Mouse (Mus musculus) gastrocnemius, postnatal 14 days (tissue): ENCODE data around the gene Slc25a44. TPM values are rescaled to one million over a fixed set of nuclear protein-coding genes. Genes with fewer than 3 reads are reported as not detected.
"Not testable (repeated sequence)": the region's sequence is repeated elsewhere in the genome, so short reads cannot be mapped to it uniquely, and the experiment has no call there.

Experiments used
- DNase-seq: peaks from one replicate; pipeline ENCODE4 v3.0.0; 2021; ENCODE audit warnings: mixed read lengths
- intact Hi-C: fragments of 180-260 bp; cut with DNase I; formaldehyde crosslinking; loops from one replicate; pipeline ENCODE4 v1.15.1; 2025; ENCODE audit warnings: low total_unique reads
- microRNA-seq, 2 experiments: library from miRNA; unstranded; fragments of <30 nt; microRNA quantifications; one replicate each; pipeline ENCODE4 v1.2.0; 2021
- total RNA-seq, 2 experiments: library from RNA; stranded (reverse); gene quantifications; 2 replicates each; pipeline ENCODE4 v1.2.3; 2021

Slc25a44 gene
- total RNA-seq, 2 experiments from 2014 or later, result 11.4 to 11.9 TPM

DNA sequence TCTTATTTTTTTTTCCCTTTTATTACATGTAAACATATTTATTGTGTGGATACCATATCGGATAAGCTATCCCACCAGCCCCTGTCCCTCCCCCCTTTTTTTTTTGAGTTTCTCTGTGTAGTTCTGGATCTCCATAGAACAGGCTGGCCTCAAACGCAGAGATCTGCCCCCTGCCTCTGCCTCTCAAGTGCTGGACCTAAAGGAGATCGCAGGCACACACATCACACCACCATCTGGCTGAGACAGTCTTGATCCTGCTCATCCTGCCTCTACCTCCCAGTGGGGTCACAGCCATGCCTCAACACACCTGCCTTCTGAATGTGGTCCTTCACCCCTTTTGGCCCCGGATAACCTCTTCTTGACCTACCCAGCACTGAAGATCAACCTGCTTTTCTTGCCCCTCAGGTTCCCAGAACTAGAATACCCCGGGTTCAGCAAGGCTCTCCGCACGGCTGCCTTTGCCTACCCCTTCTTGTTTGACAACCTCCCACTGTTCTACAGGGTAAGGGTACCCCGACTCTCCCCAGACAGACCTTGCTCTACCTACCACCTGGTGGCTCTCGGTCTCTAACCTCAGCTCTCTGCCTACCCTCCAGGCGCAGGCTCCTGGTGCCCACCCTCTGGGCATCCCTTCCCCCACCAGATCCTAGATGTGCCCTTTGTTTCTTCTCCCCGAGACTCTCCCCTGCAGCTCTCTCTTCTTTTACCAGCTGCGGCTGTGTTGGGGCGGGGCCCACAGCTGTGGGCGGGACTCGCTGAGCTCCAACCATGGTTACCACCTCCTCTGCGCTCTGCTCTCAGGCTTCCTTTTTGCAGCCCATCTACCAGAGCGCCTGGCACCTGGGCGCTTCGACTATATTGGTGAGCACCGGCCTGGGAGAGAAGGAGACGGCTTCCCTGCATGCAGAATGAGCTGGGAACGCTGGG lies 43.3 kb downstream of the Slc25a44 start:
- intact Hi-C loops, DNase-seq: not testable (repeated sequence)

DNA sequence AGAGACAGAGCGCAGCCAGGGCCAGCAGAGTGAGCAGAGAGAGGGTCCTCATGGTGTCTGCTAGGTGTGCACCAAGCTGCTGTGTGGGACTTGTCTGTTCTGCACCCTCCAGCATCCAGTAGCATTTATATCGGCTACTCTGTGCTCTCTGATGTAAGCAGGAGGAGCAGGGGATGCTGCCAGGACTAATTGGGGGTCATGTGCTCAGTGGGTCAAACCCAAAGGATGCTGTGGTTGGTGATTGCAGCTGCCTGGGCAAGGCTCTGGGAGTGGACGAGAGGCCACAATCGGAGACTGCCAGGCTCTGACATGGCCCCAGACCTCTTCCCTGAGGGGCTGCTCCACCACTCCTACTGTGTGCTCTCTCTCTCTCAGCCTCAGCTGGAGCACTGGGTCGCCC lies 46.3 kb downstream of the Slc25a44 start, which contains the start of gene Bglap2:
Gene Bglap2, minus strand, starts transcription at position 101 of the 400 bp plus-strand sequence.
- intact Hi-C loops, DNase-seq: not testable (repeated sequence)

GRCm38 (mm10) chr3:88376644-88377043 lies 48.3 kb downstream of the Slc25a44 start:
- DNase-seq, intact Hi-C loops: not testable (repeated sequence)

- intact Hi-C loops, DNase-seq: not testable (repeated sequence)
These were observed 49.0 kb downstream of the Slc25a44 start for GRCm38 (mm10) chr3:88375750-88376626.

DNA sequence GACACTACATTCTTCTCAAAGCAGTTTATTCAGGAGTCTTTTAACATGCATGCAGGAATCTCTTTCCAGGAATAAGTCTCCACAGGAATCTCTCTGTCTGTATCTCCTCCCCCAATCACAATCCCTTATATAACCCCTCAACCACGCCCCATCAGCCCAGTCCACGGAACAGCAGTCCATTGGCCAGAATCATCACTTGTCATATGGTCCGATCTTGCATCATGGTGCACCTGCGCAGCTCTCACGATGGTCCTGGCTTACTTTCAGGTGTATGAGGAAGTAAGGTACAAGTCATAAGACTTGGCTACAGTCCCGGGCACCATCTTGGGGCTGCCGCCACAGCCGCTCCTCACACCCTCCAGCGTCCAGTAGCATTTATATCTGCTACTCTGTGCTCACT lies 52.3 kb downstream of the Slc25a44 start, which contains the start of gene Bglap3:
Gene Bglap3, minus strand, starts transcription at position 101 of the 400 bp plus-strand sequence.
- intact Hi-C loops, DNase-seq: not testable (repeated sequence)

- intact Hi-C loops, result not testable (repeated sequence)
- DNase-seq, result peak; percentile 48
These were observed 56.4 kb downstream of the Slc25a44 start for GRCm38 (mm10) chr3:88368511-88368910.

DNA sequence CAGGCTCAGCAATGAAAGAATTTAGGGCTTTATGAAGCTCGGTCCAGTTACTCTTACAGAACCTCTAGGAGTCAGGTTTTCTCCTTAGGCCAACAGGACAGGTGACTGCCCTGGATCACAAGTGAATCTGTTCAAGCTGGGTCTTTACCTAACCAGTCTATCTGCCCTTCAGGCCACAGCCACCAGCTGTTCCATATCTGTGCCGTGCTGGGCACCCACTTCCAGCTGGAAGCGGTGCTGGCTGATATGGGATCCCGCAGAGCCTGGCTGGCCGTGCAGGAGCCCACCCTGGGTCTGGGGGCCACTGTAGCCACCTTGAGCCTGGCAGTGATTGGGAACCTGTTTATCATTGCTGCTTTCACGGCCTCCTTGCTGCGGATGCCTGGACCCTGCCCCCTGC lies 57.4 kb downstream of the Slc25a44 start:
- intact Hi-C loops, result not testable (repeated sequence)

GRCm38 (mm10) chr3:88366830-88367428 lies 58.0 kb downstream of the Slc25a44 start:
- DNase-seq, result peak; percentile 44
- intact Hi-C loops, result not testable (repeated sequence)

More for the DNA sequence above, 57.4 kb downstream of the Slc25a44 start:
- not testable (repeated sequence) for DNase-seq

DNA sequence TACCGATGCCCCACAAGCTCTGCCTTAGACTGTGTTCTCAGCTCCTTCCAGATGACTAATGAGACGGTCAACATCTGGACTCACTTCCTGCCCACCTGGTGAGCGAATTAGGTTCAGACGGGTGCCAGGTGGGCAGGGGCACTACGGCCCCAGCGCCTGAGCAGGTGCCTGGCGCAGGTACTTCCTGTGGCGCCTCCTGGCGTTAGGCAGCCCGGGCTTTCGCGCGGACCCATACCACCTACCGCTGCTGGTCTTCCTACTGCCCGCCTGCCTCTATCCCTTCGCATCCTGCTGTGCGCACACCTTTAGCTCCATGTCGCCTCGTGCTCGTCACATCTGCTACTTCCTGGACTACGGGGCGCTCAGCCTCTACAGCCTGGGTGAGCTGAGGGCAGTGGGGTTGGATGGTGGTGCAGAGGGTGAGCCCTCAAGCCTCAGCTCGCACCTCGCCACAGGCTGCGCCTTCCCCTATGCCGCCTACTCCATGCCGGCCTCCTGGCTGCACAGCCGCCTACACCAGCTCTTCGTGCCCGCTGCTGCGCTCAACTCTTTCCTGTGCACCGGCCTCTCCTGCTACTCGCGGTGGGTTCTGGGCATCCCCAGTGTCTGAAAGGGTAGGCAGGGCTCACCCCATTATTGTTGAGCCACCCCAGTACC lies 59.1 kb downstream of the Slc25a44 start:
- intact Hi-C loops, result no loop called here
- DNase-seq, result no peak

DNA sequence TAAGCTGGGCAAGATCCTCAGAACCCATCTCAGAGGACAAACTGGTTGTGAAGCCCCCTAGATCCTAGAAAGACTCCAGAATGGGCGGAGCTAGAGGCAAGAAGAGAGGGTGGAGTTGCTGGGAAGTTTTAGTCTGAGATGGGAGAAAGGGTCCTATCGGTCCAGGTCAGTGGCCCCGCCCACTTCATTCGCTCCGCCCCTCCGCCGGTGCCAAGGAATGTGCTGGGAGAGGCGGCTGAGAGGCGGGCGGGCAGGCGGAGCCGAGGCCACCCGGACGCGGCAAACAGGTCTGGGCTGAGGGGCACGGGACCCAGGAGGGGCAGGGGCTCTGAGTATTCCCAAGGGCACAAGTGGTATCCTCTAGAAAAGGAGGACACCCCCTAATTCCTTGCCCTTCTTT lies 60.6 kb downstream of the Slc25a44 start, which contains the start of gene Paqr6:
Gene Paqr6, plus strand, starts transcription at position 248 of the 400 bp plus-strand sequence.
- intact Hi-C loops, result no loop called here
- DNase-seq, result peak; percentile 75

- intact Hi-C loops, result no loop called here
- no peak for DNase-seq
These were observed 61.2 kb downstream of the Slc25a44 start for GRCm38 (mm10) chr3:88363700-88364099.

GRCm38 (mm10) chr3:88361612-88362313 lies 63.2 kb downstream of the Slc25a44 start:
- intact Hi-C loops, result no loop called here
- DNase-seq, result no peak

DNA sequence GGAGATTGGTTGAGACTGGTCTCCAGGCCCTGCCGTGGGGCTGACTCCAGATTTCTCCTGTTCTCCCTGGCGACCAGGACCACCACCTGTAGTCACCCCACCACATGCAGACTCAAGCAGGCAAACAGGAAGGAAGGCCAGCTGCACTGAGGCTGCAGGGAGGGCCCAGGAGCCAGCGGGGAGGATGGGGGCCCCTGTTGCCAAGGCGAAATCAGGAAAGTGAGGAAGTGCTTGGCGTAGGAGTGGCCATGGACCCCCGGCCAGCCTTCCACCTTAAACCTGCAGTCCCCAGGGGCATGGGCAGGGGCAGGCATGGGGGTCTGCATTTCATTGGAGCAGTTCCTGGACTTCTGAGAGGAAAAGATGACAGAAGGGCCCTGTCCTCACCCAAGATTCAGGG lies 63.8 kb downstream of the Slc25a44 start:
- intact Hi-C loops, result no loop called here
- no peak for DNase-seq

Small RNA genes within 50 kb of the gene (microRNA-seq; reads per million reads assigned to microRNA genes)
- gene Mir7011, result 0 reads per million in 2 experiments

Other genes with a start within 250 kb of the Slc25a44 start
- gene Rhbg, start 170.4 kb downstream of the Slc25a44 start, total RNA-seq, result not detected
- under 1 TPM; 0.35 to 0.44 TPM for gene Gm38392, start 137.9 kb downstream of the Slc25a44 start, total RNA-seq
- gene Tsacc, start 128.1 kb downstream of the Slc25a44 start, total RNA-seq, result 1 to 10 TPM; 5.8 to 8.5 TPM
- 100 to 1,000 TPM; 132 to 151 TPM for gene Cct3, start 128.0 kb downstream of the Slc25a44 start, total RNA-seq
- gene Glmp, start 100.1 kb downstream of the Slc25a44 start, total RNA-seq, result 10 to 100 TPM; 50.4 to 52.3 TPM
- 1 to 10 TPM; 1.8 to 2.1 TPM for gene Tmem79, start 89.0 kb downstream of the Slc25a44 start, total RNA-seq
- gene Smg5, start 88.9 kb downstream of the Slc25a44 start, total RNA-seq, result 10 to 100 TPM; 29.2 to 32.4 TPM
- gene Paqr6, start 60.6 kb downstream of the Slc25a44 start, total RNA-seq, result 1 to 10 TPM in 1 of 2 experiments, under 1 TPM in 1; 0.22 to 1.5 TPM
- not detected for gene Bglap3, start 52.4 kb downstream of the Slc25a44 start, total RNA-seq
- gene Bglap2, start 46.4 kb downstream of the Slc25a44 start, total RNA-seq, result not detected
- not detected for gene Bglap, start 40.7 kb downstream of the Slc25a44 start, total RNA-seq
- gene Pmf1, start 14.8 kb downstream of the Slc25a44 start, total RNA-seq, result 10 to 100 TPM; 30.1 to 31.9 TPM
- 1 to 10 TPM; 2.1 to 2.2 TPM for gene Sema4a, start 36.0 kb upstream of the Slc25a44 start, total RNA-seq
- 100 to 1,000 TPM; 125 to 161 TPM for gene Lmna, start 84.8 kb upstream of the Slc25a44 start, total RNA-seq
- gene Mex3a, start 107.3 kb upstream of the Slc25a44 start, total RNA-seq, result 1 to 10 TPM in 1 of 2 experiments, under 1 TPM in 1; 0.64 to 1.6 TPM
- gene Rab25, start 123.2 kb upstream of the Slc25a44 start, total RNA-seq, result not detected
- 10 to 100 TPM; 78.3 to 80.4 TPM for gene Lamtor2, start 127.9 kb upstream of the Slc25a44 start, total RNA-seq
- 10 to 100 TPM; 42.0 to 45.5 TPM for gene Ubqln4, start 128.6 kb upstream of the Slc25a44 start, total RNA-seq
- gene Ssr2, start 150.7 kb upstream of the Slc25a44 start, total RNA-seq, result 10 to 100 TPM; 80.7 to 98.2 TPM
- gene Arhgef2, start 180.8 kb upstream of the Slc25a44 start, total RNA-seq, result 10 to 100 TPM; 42.5 to 48.1 TPM
- not detected for gene Rxfp4, start 228.0 kb upstream of the Slc25a44 start, total RNA-seq